Mouse (Mus musculus) G1E (cell line): Measurements from ENCODE around the gene Hdc.

Experiments
- CTCF ChIP-seq: IDR thresholded peaks from 2 replicates; pipeline ENCODE4 v1.5.1; 2012; ENCODE audit warnings: low read depth, low read length, inconsistent platforms, mixed read lengths
- GATA1 ChIP-seq: IDR thresholded peaks from 2 replicates; pipeline ENCODE4 v1.6.1; 2012; ENCODE audit warnings: borderline replicate concordance, low read length, inconsistent platforms, mixed read lengths
- TAL1 ChIP-seq: conservative IDR thresholded peaks from 2 replicates; pipeline ENCODE4 v1.6.1; 2012; ENCODE audit warnings: low read depth, low read length, inconsistent platforms, mixed read lengths

DNA sequence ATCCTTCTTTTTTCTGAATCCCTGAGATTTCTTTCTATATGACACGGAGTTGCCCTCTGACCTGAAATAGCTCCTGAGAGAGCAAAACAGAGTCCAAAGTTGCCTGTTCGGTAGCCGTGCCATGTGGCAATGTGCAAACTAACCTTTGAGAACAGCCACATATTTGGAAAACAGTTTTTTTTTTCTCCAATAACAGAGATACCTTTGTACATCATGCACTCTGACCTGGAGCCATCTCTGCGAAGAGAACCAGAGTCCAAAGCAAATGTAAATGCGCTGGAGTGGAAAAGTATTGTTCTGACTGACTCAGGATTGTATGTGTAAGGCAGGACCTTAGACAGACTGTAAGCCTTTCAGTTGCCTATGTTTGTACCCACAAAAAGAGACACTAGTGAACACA is 63.6 kb downstream of the Hdc start:
- TF ChIP-seq TAL1 (no peak), CTCF (no peak), GATA1 (no peak)
